Mouse (Mus musculus): ENCODE results near the gene Zfp735. TPM values are rescaled to one million over a fixed set of nuclear protein-coding genes. Genes with fewer than 3 reads are reported as not detected.

Zfp735 gene
- not detected in 4 replicates for total RNA-seq (2023; ENCODE audit: inconsistent age)

DNA sequence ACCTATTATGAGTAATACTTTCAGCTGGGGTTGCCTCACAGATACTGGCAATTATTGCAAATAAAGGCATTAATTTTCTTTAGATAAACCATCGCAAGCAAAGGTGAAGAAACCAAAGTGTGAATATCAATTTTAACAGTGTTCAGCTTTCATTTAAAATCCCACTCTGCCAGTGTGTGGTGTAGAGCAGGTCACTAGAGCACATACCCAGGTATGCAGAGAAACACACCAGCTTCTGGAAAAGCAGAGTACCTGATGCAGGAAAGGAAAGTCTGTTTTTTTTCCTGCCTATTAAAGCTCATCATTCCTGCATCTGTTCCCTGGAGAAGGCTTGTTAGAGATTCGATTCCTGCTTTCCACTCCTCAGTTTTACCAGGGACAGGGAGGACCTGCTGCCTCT, at the start of gene Zfp735:
Zfp735 (plus strand) TSS at position 301 of the 400 bp plus-strand sequence.

Other genes with a start within 250 kb of the Zfp735 start
- gene Olfr380, start 231.3 kb upstream of the Zfp735 start, total RNA-seq (2023; ENCODE audit: inconsistent age): not detected in 4 replicates
- gene Olfr381, start 197.2 kb upstream of the Zfp735 start, total RNA-seq (2023; ENCODE audit: inconsistent age): not detected in 4 replicates
- not detected in 4 replicates for gene Olfr382, start 171.6 kb upstream of the Zfp735 start, total RNA-seq (2023; ENCODE audit: inconsistent age)
- gene Olfr385, start 95.8 kb upstream of the Zfp735 start, total RNA-seq (2023; ENCODE audit: inconsistent age): not detected in 4 replicates
- gene Olfr384, start 90.2 kb upstream of the Zfp735 start, total RNA-seq (2023; ENCODE audit: inconsistent age): not detected in 4 replicates
- gene Olfr389, start 91.9 kb downstream of the Zfp735 start, total RNA-seq (2023; ENCODE audit: inconsistent age): not detected in 4 replicates
- gene Olfr390, start 94.2 kb downstream of the Zfp735 start, total RNA-seq (2023; ENCODE audit: inconsistent age): not detected in 4 replicates
- gene Olfr391-ps, start 114.3 kb downstream of the Zfp735 start, total RNA-seq (2023; ENCODE audit: inconsistent age): not detected in 4 replicates
- not detected in 4 replicates for gene Olfr392, start 128.3 kb downstream of the Zfp735 start, total RNA-seq (2023; ENCODE audit: inconsistent age)
- not detected in 4 replicates for gene Olfr393, start 162.7 kb downstream of the Zfp735 start, total RNA-seq (2023; ENCODE audit: inconsistent age)
- gene Olfr394, start 202.0 kb downstream of the Zfp735 start, total RNA-seq (2023; ENCODE audit: inconsistent age): not detected in 4 replicates
- gene Olfr395, start 220.5 kb downstream of the Zfp735 start, total RNA-seq (2023; ENCODE audit: inconsistent age): not detected in 4 replicates
- gene Olfr23, start 247.9 kb downstream of the Zfp735 start, total RNA-seq (2023; ENCODE audit: inconsistent age): not detected in 4 replicates

All from B cell, adult (primary cell).